ENCODE assay signal across 9 mouse cellular contexts in genomic region chr12:25533709-25534619, GRCm38 (mm10).
DNase-seq lines count a peak whose midpoint lies in the region; ATAC-seq and TF ChIP-seq lines count a peak whose summit lies in the region.
"Had no signal": no experiment of that assay in that cellular context is flagged by ENCODE, and none has a peak within 500 bp of the region (broad histone marks: within the 10 kb centered on the region; RNA-seq: fewer than 3 reads in every experiment).

No protein-coding gene starts in this region.

- TF ChIP-seq CTCF in lung, embryonic 14.5 days (IDR thresholded peaks at IDR 0.05; ENCODE audit: low read depth): no peak

- ATAC-seq in lung, embryonic 14.5 days (ENCODE audit: insufficient read depth): peak; percentile 82
- peak; percentile 90; the same call in 1 of the 2 replicates for ATAC-seq in embryonic facial prominence, embryonic 12.5 days (ENCODE audit: insufficient number of reproducible peaks, insufficient read depth, low FRiP score, low TSS enrichment)
- ATAC-seq in heart, embryonic 12.5 days (ENCODE audit: insufficient number of reproducible peaks, low FRiP score): peak; percentile 59
- ATAC-seq in neural tube, embryonic 11.5 days (ENCODE audit: insufficient read depth, low FRiP score, low TSS enrichment): no peak

- H3K9me3 ChIP-seq in lung, embryonic 14.5 days (ENCODE audit: low read depth, low read length): no peaks in the 10 kb centered on the region
- H3K9me3 ChIP-seq in embryonic facial prominence, embryonic 12.5 days: no peaks in the 10 kb centered on the region
- no peaks in the 10 kb centered on the region for H3K9me3 ChIP-seq in heart, embryonic 12.5 days (replicated peaks)
- H3K9me3 ChIP-seq in neural tube, embryonic 11.5 days (ENCODE audit: control insufficient read depth, low read length): no peaks in the 10 kb centered on the region
- H3K9me3 ChIP-seq: neural tube, embryonic 12.5 days had no signal

- peaks cover 5% of the 10 kb centered on the region; the same call in 1 of the 2 replicates for H3K4me1 ChIP-seq in lung, embryonic 14.5 days (ENCODE audit: insufficient read depth)
- peaks cover 25% of the 10 kb centered on the region for H3K4me1 ChIP-seq in embryonic facial prominence, embryonic 12.5 days
- peaks cover 19% of the 10 kb centered on the region; the same call in 1 of the 2 replicates for H3K4me1 ChIP-seq in heart, embryonic 12.5 days (replicated peaks)
- no peaks in the 10 kb centered on the region for H3K4me1 ChIP-seq in neural tube, embryonic 11.5 days (ENCODE audit: control insufficient read depth, insufficient read depth, low read length)
- H3K4me1 ChIP-seq: neural tube, embryonic 12.5 days had no signal

- H3K27me3 ChIP-seq in lung, embryonic 14.5 days (ENCODE audit: insufficient read depth, low read length): no peaks in the 10 kb centered on the region
- no peaks in the 10 kb centered on the region for H3K27me3 ChIP-seq in embryonic facial prominence, embryonic 12.5 days
- no peaks in the 10 kb centered on the region for H3K27me3 ChIP-seq in heart, embryonic 12.5 days (replicated peaks)
- H3K27me3 ChIP-seq in neural tube, embryonic 11.5 days (ENCODE audit: control insufficient read depth, insufficient read depth, low read length): no peaks in the 10 kb centered on the region
- H3K27me3 ChIP-seq: neural tube, embryonic 12.5 days had no signal

- H3K4me3 ChIP-seq in lung, embryonic 14.5 days (ENCODE audit: low read depth, low read length): no peak overlapping the region
- no peak overlapping the region for H3K4me3 ChIP-seq in embryonic facial prominence, embryonic 12.5 days
- no peak overlapping the region for H3K4me3 ChIP-seq in heart, embryonic 12.5 days
- H3K4me3 ChIP-seq in neural tube, embryonic 11.5 days (ENCODE audit: low read depth, low read length): no peak overlapping the region
- H3K4me3 ChIP-seq: neural tube, embryonic 12.5 days had no signal

- H3K27ac ChIP-seq in lung, embryonic 14.5 days (ENCODE audit: low read depth): no peak overlapping the region
- peak overlapping the region; percentile 78 for H3K27ac ChIP-seq in embryonic facial prominence, embryonic 12.5 days
- peak overlapping the region; percentile 18; the same call in 1 of the 2 replicates for H3K27ac ChIP-seq in heart, embryonic 12.5 days (ENCODE audit: poor library complexity, severe bottlenecking)
- no peak overlapping the region for H3K27ac ChIP-seq in neural tube, embryonic 11.5 days (ENCODE audit: low read depth, low read length)
- H3K27ac ChIP-seq: neural tube, embryonic 12.5 days had no signal

- H3K9ac ChIP-seq in lung, embryonic 14.5 days: no peak overlapping the region
- H3K9ac ChIP-seq in embryonic facial prominence, embryonic 12.5 days: no peak overlapping the region
- H3K9ac ChIP-seq in heart, embryonic 12.5 days: no peak overlapping the region
- H3K9ac ChIP-seq in neural tube, embryonic 11.5 days (ENCODE audit: low read length): no peak overlapping the region
- H3K9ac ChIP-seq: neural tube, embryonic 12.5 days had no signal

- DNase-seq in lung, embryonic 14.5 days: peak; percentile 51
- DNase-seq in lung, postnatal 25 days (ENCODE audit: low spot score): no peak
- peak; percentile 66 for DNase-seq in neural tube, embryonic 11.5 days (ENCODE audit: low spot score)
- DNase-seq in layer of hippocampus, postnatal 14 days (ENCODE audit: low spot score in 2 of 2): no peak
- DNase-seq in right cerebral cortex, postnatal 25 days: no peak
- DNase-seq: left cerebral cortex, postnatal 4 days had no signal

- WGBS in lung, embryonic 14.5 days: 18% methylated on average over 10 of the region's 10 CpGs
- 24% methylated on average over 10 of the region's 10 CpGs for WGBS in embryonic facial prominence, embryonic 12.5 days
- WGBS in heart, embryonic 12.5 days: 40% methylated on average over 10 of the region's 10 CpGs
- 58% methylated on average over 10 of the region's 10 CpGs for WGBS in neural tube, embryonic 11.5 days

- H3K4me2 ChIP-seq in lung, embryonic 14.5 days: no peak overlapping the region
- no peak overlapping the region for H3K4me2 ChIP-seq in embryonic facial prominence, embryonic 12.5 days (replicated peaks)
- H3K4me2 ChIP-seq in heart, embryonic 12.5 days: no peak overlapping the region
- H3K4me2 ChIP-seq in neural tube, embryonic 11.5 days (ENCODE audit: low read depth): no peak overlapping the region
- H3K4me2 ChIP-seq: neural tube, embryonic 12.5 days had no signal

- no peaks in the 10 kb centered on the region for H3K36me3 ChIP-seq in lung, embryonic 14.5 days (ENCODE audit: insufficient read depth)
- no peaks in the 10 kb centered on the region for H3K36me3 ChIP-seq in embryonic facial prominence, embryonic 12.5 days
- H3K36me3 ChIP-seq in heart, embryonic 12.5 days: no peaks in the 10 kb centered on the region
- no peaks in the 10 kb centered on the region for H3K36me3 ChIP-seq in neural tube, embryonic 11.5 days (ENCODE audit: control insufficient read depth, insufficient read depth, low read length)
- H3K36me3 ChIP-seq: neural tube, embryonic 12.5 days had no signal

Comparison
In these comparisons a context has a peak if more than half of its experiments do, and no peak if none do; other contexts are left out.
1. DNase-seq: peak in lung, embryonic 14.5 days (single experiment) and neural tube, embryonic 11.5 days (single experiment); none in lung, postnatal 25 days (single experiment), layer of hippocampus, postnatal 14 days (0 of 2) and right cerebral cortex, postnatal 25 days (single experiment).
2. H3K27ac ChIP-seq: peak in embryonic facial prominence, embryonic 12.5 days (single experiment) and heart, embryonic 12.5 days (single experiment); none in lung, embryonic 14.5 days (single experiment) and neural tube, embryonic 11.5 days (single experiment).